Mouse (Mus musculus): ENCODE measurements around the gene Gm1113.

Gm1113 gene

GRCm38 (mm10) chr9:35523941-35524411, 5.9 kb upstream of the Gm1113 start:
- peak; percentile 88 for DNase-seq (ENCODE audit: low spot score)

- DNase-seq (ENCODE audit: low spot score): peak; percentile 60
Measured at GRCm38 (mm10) chr9:35523541-35523940, 5.5 kb upstream of the Gm1113 start.

- DNase-seq (ENCODE audit: low spot score): no peak
Measured at GRCm38 (mm10) chr9:35522821-35523515, 4.9 kb upstream of the Gm1113 start.

- no peak for DNase-seq (ENCODE audit: low spot score)
Measured at GRCm38 (mm10) chr9:35522241-35522640, 4.2 kb upstream of the Gm1113 start.

- DNase-seq (ENCODE audit: low spot score): no peak
Measured at GRCm38 (mm10) chr9:35520631-35521348, 2.7 kb upstream of the Gm1113 start.

GRCm38 (mm10) chr9:35516711-35517110, 1.4 kb downstream of the Gm1113 start:
- no peak for DNase-seq (ENCODE audit: low spot score)

- no peak for DNase-seq (ENCODE audit: low spot score)
Measured at GRCm38 (mm10) chr9:35516182-35516581, 1.9 kb downstream of the Gm1113 start.

GRCm38 (mm10) chr9:35513900-35514299, 4.2 kb downstream of the Gm1113 start:
- no peak for DNase-seq (ENCODE audit: low spot score)

GRCm38 (mm10) chr9:35508234-35508633, 9.8 kb downstream of the Gm1113 start:
- no peak for DNase-seq (ENCODE audit: low spot score)

- DNase-seq (ENCODE audit: low spot score): no peak
Measured at GRCm38 (mm10) chr9:35502361-35503000, 15.6 kb downstream of the Gm1113 start.

GRCm38 (mm10) chr9:35499946-35500345, 18.1 kb downstream of the Gm1113 start:
- no peak for DNase-seq (ENCODE audit: low spot score)

- DNase-seq (ENCODE audit: low spot score): no peak
Measured at GRCm38 (mm10) chr9:35495471-35495870, 22.6 kb downstream of the Gm1113 start.

- DNase-seq (ENCODE audit: low spot score): peak; percentile 39
Measured at GRCm38 (mm10) chr9:35494937-35495336, 23.1 kb downstream of the Gm1113 start.

GRCm38 (mm10) chr9:35493733-35494092, 24.4 kb downstream of the Gm1113 start:
- DNase-seq (ENCODE audit: low spot score): no peak

- peak; percentile 44 for DNase-seq (ENCODE audit: low spot score)
Measured at GRCm38 (mm10) chr9:35493033-35493732, 24.9 kb downstream of the Gm1113 start.

GRCm38 (mm10) chr9:35491109-35491866, 26.8 kb downstream of the Gm1113 start:
- no peak for DNase-seq (ENCODE audit: low spot score)

GRCm38 (mm10) chr9:35488496-35488895, 29.6 kb downstream of the Gm1113 start:
- DNase-seq (ENCODE audit: low spot score): no peak

GRCm38 (mm10) chr9:35486616-35487015, 31.5 kb downstream of the Gm1113 start:
- DNase-seq (ENCODE audit: low spot score): no peak

- no peak for DNase-seq (ENCODE audit: low spot score)
Measured at GRCm38 (mm10) chr9:35483949-35484348, 34.1 kb downstream of the Gm1113 start.

- no peak for DNase-seq (ENCODE audit: low spot score)
Measured at GRCm38 (mm10) chr9:35482014-35482898, 35.8 kb downstream of the Gm1113 start.

- no peak for DNase-seq (ENCODE audit: low spot score)
Measured at GRCm38 (mm10) chr9:35479456-35479855, 38.6 kb downstream of the Gm1113 start.

Data from embryo, embryonic 10 days (tissue).